Mouse (Mus musculus) ES-E14 (cell line): ENCODE data around the gene Flii. TPM values are rescaled to one million over a fixed set of nuclear protein-coding genes. Genes with fewer than 3 reads are reported as not detected.

Experiments
- DNase-seq: peaks from one replicate; pipeline ENCODE4 v3.0.0-alpha.2; 2013; ENCODE audit warnings: low read depth, low spot score
- H3K27ac ChIP-seq: 2 replicates; pipeline ENCODE4 v1.5.1; 2012; ENCODE audit warnings: low read depth, mild to moderate bottlenecking, low read length, moderate library complexity, mixed read lengths; ENCODE audit not compliant: poor library complexity, insufficient read depth, severe bottlenecking
- H3K36me3 ChIP-seq: 2 replicates; pipeline ENCODE4 v1.6.1; 2012; ENCODE audit warnings: mild to moderate bottlenecking, low read length, moderate library complexity, mixed read lengths; ENCODE audit not compliant: control insufficient read depth, poor library complexity, insufficient read depth, severe bottlenecking
- H3K4me1 ChIP-seq, 2 experiments: fragments of 150-350 bp in 1 of 2; sonication (generic) in 1 of 2; 2 replicates each; pipeline ENCODE4 v1.6.1; 2012; ENCODE audit warnings: low read length in 2 of 2, mild to moderate bottlenecking in 1 of 2, mixed read lengths in 1 of 2; ENCODE audit not compliant: control insufficient read depth in 2 of 2, insufficient read depth in 2 of 2, poor library complexity in 1 of 2
- H3K4me3 ChIP-seq, 2 experiments: fragments of 150-350 bp in 1 of 2; sonication (generic) in 1 of 2; 2 replicates each; pipeline ENCODE4 v1.5.1; 2012; ENCODE audit warnings: low read length in 2 of 2, low read depth in 1 of 2, mild to moderate bottlenecking in 1 of 2, mixed read lengths in 1 of 2; ENCODE audit not compliant: insufficient read depth in 1 of 2, poor library complexity in 1 of 2, severe bottlenecking in 1 of 2
- H3K9ac ChIP-seq: 2 replicates; pipeline ENCODE4 v1.6.1; 2012; ENCODE audit warnings: low read depth, mild to moderate bottlenecking, low read length, mixed read lengths; ENCODE audit not compliant: poor library complexity, insufficient read depth, severe bottlenecking
- H3K9me3 ChIP-seq: fragments of 150-350 bp; sonication (generic); 2 replicates; pipeline ENCODE4 v1.6.1; 2012; ENCODE audit warnings: low read depth, mild to moderate bottlenecking, low read length; ENCODE audit not compliant: control insufficient read depth, insufficient read depth
- CHD2 ChIP-seq: IDR thresholded peaks from 2 replicates; pipeline ENCODE4 v1.6.1; 2014; ENCODE audit warnings: mild to moderate bottlenecking, low read depth, low read length, inconsistent platforms
- HCFC1 ChIP-seq: IDR thresholded peaks from 2 replicates; pipeline ENCODE4 v1.6.1; 2012; ENCODE audit warnings: low read length, inconsistent platforms, borderline replicate concordance; ENCODE audit not compliant: insufficient read depth
- MAFK ChIP-seq: IDR thresholded peaks from 2 replicates; pipeline ENCODE4 v1.6.1; 2014; ENCODE audit warnings: mild to moderate bottlenecking, low read depth, low read length, inconsistent platforms; ENCODE audit not compliant: insufficient read depth
- ZC3H11A ChIP-seq: IDR thresholded peaks from 2 replicates; pipeline ENCODE4 v1.6.1; 2012; ENCODE audit warnings: low read depth, mild to moderate bottlenecking, inconsistent platforms, low read length, borderline replicate concordance
- ZNF384 ChIP-seq: IDR thresholded peaks from 2 replicates; pipeline ENCODE4 v1.6.1; 2012; ENCODE audit warnings: low read depth, low read length, inconsistent platforms
- in situ Hi-C, 2 experiments: fragments of 600-800 bp; cut with MboI; formaldehyde crosslinking; loops; one replicate each; pipeline ENCODE4 v1.15.1; 2025; ENCODE audit warnings: low sequenced_read_pairs in 2 of 2, inconsistent platforms in 1 of 2; ENCODE audit not compliant: unreplicated experiment in 2 of 2
- total RNA-seq: library from RNA; depleted of rRNA; stranded (reverse); fragments of 300-350 nt; gene quantifications from 2 replicates; pipeline ENCODE4 v1.2.3, GENCODE M21; 2012; rRNA removed

The Flii gene
- total RNA-seq, 1 experiment: 55.3 TPM

DNA sequence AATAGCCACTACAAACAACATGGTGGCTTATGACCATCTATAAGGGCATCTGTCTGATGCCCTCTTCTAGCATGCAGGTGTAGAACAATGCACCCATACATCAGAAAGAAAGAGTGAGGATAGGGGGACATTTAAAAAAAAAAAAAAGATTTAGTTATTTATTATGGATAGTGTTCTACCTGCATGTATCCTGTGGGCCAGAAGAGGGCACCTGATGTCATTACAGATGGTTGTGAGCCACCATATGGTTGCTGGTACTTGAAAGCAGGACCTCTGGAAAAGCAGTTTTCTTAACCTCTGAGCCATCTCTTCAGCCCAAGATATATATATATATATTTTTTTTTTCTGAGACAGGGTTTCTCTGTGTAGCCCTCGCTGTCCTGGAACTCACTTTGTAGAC is 30.9 kb downstream of the Flii start:
- H3K4me3 ChIP-seq: no peak overlapping the region
- in situ Hi-C loops: no loop called here
- no peak overlapping the region for H3K9ac ChIP-seq
- no peaks in the 10 kb centered on the region for H3K36me3 ChIP-seq
- TF ChIP-seq HCFC1 (no peak), ZC3H11A (no peak), CHD2 (no peak), MAFK (no peak), ZNF384 (no peak)
- peaks cover 5 to 9% of the 10 kb centered on the region in 2 experiments; a peak in 3 of 4 replicates for H3K4me1 ChIP-seq
- no peak for DNase-seq
- H3K27ac ChIP-seq: no peak overlapping the region
- H3K9me3 ChIP-seq: no peaks in the 10 kb centered on the region

Other genes starting within 250 kb of the Flii start
- gene Alkbh5, start 190.9 kb downstream of the Flii start, total RNA-seq: 23.4 and 27.6 TPM in 2 replicates
- 25.5 and 33.0 TPM in 2 replicates for gene Llgl1, start 27.5 kb downstream of the Flii start, total RNA-seq
- 24.8 and 39.2 TPM in 2 replicates for gene Mief2, start 1.1 kb upstream of the Flii start, total RNA-seq
- gene Top3a, start 50.1 kb upstream of the Flii start, total RNA-seq: 19.7 and 20.0 TPM in 2 replicates
- 23.1 and 27.4 TPM in 2 replicates for gene Smcr8, start 50.3 kb upstream of the Flii start, total RNA-seq
- 103 and 115 TPM in 2 replicates for gene Shmt1, start 84.5 kb upstream of the Flii start, total RNA-seq
- 102 and 142 TPM in 2 replicates for gene Dhrs7b, start 103.4 kb upstream of the Flii start, total RNA-seq
- 42.6 and 50.0 TPM in 2 replicates for gene Tmem11, start 152.0 kb upstream of the Flii start, total RNA-seq
- gene Natd1, start 187.5 kb upstream of the Flii start, total RNA-seq: 11.0 and 14.6 TPM in 2 replicates
- 26.9 and 30.3 TPM in 2 replicates for gene Map2k3, start 204.8 kb upstream of the Flii start, total RNA-seq